Mouse (Mus musculus) ZHBTc4 (cell line): ENCODE measurements around the gene Ddx50.
"Not testable (repeated sequence)": the region's sequence is repeated elsewhere in the genome, so short reads cannot be mapped to it uniquely, and the experiment has no call there.

Experiments used
- DNase-seq: peaks from one replicate; pipeline ENCODE4 v3.0.0-alpha.2; 2011; ENCODE audit warnings: low read depth, low spot score

Ddx50 gene

DNA sequence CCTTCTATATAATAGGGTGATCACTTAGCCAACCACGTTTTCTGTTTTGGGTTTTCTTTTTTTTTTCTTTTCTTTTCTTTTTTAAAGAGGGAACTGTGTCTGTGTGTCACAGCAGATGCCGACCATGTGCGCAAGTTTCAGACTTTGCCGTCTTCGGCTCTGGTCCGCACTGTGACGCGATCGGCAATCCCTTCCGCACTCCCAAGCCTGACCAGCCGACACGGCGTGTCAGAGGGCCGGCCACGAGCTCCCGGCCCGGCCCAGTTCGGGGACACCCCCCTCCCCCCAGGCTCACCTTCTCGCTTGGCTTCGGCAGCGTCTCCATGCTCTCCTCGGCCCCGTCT, 49.2 kb downstream of the Ddx50 start:
- DNase-seq = no peak

DNA sequence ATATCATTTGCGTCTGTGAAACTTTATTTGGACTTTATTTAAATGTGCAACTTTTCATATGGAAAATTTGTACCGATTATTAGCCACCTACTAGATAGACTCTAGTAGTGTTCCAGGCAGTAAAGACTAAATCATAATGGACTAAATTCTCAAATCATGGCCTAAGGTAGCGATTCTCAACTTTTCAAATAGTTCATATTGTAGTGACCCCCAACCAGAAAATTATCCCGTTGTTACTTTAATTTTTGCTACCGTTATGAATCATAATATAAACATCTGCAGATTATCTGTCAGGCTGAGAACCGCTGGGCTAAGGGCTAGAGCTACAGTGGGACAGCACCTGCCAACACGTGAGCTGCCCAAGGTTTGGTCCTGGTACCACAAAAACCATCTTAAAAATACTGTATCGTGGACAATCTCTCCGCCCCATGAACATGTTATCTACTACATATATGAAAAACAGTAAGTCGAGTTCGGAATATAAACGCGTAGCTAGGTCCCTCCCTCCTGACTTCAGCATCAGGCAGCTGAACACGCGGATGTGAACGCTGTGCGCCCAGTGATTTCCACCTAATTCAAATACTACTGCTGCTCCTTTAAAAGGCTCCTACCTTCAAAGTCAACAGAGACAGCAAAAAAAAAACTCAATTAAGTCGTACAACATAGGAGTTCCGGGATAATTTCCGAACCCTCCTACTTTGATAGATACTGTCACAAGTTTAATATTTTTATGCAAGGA, 49.8 kb downstream of the Ddx50 start:
- peak; percentile 29 for DNase-seq

DNA sequence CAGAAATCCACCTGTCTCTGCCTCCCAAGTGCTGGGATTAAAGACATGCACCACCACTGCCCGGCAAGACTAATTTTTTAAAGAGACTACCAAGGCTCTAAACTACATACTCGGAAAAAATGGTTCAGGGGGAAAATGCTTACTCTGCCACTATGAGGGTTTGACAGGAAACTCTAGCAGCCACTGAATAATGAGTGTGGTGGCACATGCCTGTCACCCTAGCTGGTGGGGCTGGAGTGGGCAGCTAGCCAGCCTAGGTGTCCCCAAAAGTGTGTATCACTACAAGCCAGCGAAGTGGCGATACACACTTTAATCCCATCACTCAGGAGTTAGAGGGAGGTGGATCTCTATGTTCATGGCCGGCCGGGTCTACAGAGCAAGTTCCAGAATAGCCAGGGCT, 51.0 kb downstream of the Ddx50 start:
- no peak for DNase-seq

DNA sequence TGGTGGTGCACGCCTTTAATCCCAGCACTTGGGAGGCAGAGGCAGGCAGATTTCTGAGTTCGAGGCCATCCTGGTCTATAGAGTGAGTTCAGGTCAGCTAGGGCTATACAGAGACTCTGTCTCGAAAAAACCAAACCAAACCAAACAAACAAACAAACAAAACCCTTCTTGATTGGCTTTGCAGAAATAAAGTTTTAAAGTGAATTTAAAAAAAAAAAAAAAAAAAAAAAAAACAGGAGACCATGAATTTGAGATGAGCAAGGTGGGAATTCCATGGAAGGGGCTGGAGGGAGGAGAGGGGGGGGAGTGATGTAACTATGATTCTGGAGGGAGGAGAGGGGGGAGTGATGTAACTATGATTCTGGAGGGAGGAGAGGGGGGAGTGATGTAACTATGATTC, 51.7 kb downstream of the Ddx50 start:
- DNase-seq = not testable (repeated sequence)

DNA sequence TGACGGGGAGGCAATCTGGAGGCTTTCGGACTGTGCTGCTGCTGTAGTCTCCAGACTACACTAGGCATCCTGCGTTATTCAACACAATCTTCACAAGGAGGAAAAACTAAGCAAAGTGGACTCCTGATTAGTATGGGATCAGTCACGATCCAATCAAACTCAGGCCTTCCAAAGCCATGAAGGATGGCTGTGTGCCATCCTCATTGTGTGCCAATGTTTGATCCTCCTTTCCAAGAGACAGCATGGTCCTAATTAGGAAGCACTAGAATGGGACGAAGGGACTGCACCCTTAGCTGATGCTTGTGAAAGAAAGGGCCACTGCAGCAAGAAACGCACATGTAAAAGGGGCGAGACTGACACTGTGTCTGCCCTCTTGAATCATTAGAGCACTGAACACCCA, 58.5 kb downstream of the Ddx50 start:
- DNase-seq = no peak

DNA sequence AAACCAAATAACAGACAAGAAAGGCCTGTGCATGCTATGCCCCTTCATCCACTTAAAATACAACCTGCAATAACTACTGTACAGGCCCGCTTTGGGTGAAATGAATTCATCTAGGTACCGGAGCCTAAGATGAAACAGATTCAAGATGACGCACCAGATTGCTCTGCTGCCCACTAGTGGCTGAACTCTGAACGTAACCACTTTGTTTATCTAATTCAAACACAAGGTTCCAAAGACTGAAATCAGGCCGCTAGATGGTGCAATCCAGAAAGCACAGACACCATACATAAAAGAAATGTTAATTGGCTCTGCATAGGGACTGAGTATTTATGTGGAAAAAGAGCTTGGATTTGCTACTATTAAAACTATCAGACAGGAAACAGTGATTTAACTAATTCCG, 60.8 kb downstream of the Ddx50 start:
- peak; percentile 95 for DNase-seq

DNA sequence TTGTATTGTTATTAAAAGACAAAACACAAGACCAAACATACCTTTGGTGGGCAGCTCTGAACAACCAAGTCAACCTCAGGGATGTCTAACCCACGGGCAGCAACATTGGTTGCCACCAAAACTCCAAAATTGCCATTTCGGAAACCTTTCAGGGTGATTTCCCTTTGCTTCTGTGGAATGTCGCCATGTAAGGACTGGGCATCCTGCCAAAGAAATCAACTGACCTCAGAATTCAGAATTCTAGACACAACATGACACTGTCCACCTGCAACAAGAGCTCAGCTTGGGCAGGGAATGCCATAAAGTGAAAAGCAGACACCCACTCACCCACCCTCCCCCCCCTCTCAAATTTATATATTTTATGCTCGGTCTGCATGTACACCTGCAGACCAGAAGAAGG, 62.4 kb downstream of the Ddx50 start:
- DNase-seq = no peak

DNA sequence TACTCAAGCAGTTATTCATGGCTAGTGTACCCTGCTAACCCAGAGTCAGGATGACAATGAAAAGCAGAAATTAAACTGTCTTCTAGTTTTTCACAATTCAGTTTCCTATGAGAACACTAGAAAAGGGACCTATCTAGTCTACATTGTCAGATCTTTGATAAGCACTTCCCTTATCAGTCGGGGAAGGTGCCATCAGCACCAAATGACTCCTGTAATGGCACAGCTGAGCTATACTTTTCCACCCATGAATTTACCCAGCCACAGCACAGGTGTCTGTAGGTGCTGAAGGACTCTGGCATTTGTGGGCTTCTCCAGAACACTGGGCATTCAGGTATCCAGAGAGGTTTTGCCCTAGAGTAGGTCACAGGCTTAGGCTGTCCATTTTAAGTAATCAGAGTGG, 67.8 kb downstream of the Ddx50 start:
- no peak for DNase-seq

DNA sequence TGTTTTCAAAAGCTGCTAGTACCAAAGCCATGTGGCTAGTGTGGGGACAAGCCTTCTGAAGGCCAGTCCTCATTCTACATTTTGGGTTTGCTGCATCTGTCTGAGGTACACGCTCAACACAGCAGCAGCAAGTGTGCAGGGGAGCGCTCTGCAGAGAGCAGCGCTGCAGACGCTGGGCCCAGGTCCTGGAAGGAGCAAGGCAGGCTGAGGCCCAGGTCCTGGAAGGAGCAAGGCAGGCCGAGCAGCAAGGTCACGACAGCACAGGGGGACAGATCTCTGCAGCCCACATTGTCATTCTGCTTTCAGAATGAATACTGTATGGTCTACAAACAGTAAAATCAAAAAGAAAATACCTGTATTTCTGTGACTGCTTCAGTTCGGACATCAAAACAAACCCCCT, 68.3 kb downstream of the Ddx50 start:
- peak; percentile 26 for DNase-seq

DNA sequence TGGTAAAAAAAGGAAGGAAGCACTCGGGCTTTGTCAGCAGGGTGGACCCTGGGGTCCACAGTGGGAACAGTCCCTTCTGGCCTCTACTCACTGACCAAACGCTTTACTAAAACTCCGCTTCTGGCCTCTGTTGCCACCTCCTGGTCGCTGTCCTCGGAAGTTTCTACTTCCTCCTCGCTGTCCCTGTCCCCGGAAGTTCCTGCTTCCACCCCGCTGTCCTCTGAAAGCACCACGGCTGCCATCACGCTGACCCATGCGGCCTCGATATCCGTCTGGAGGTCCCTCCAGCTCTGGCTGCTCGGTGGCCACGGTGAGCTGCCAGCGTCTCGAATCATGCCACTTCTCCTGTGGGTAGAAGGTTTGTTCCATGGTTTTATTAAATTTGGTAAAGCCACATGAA, 68.8 kb downstream of the Ddx50 start:
- no peak for DNase-seq

DNA sequence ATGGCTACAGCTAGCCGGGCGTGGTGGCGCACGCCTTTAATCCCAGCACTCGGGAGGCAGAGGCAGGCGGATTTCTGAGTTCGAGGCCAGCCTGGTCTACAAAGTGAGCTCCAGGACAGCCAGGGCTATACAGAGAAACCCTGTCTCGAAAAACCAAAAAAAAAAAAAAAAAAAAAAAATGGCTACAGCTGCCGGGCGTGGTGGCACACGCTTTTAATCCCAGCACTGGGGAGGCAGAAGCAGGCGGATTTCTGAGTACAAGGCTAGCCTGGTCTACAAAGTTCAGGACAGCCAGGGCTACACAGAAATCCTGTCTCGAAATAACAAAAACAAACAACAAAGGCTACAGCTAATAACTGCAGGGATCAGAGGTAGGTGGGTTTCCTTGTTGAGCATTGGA, 71.9 kb downstream of the Ddx50 start:
- not testable (repeated sequence) for DNase-seq

DNA sequence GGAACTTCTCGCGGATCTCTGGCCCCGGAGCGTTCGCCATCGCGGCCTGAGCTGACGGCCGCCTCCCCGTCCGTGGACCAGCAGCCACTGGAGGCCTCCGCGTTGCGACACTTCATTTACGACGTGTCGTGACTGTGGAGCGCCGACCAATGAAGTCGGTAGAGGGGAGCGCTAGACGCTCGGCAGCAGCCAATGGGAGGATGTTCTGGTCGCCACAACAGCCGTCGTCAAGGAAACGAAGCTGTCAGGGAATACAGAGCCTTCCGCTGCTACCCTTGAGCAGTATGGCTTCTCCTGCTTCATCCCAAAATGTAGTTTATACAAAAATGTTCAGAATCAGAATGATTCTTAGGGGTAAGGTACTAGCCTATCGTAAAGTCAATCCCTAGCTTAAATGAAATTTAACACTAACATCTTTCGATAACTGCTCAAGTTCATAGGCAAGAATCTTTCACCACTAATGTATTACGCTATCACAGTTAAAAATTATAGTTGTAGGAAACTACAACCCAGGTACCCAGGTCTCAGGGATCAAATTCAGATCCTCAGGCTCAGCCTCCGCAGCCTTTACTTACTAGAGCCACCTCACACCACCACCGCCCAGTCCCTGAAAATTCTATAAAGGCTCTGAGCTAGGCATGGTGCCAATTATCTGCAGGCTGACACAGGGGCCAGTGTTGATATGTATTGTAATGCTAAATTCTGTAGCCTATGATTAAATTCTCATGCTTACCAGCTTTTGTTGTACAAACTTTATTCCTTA, 72.5 kb downstream of the Ddx50 start, which contains the start of gene Kif1bp:
Kif1bp (minus strand) TSS at position 120 of the 763 bp plus-strand sequence.
- peak; percentile 99 for DNase-seq

DNA sequence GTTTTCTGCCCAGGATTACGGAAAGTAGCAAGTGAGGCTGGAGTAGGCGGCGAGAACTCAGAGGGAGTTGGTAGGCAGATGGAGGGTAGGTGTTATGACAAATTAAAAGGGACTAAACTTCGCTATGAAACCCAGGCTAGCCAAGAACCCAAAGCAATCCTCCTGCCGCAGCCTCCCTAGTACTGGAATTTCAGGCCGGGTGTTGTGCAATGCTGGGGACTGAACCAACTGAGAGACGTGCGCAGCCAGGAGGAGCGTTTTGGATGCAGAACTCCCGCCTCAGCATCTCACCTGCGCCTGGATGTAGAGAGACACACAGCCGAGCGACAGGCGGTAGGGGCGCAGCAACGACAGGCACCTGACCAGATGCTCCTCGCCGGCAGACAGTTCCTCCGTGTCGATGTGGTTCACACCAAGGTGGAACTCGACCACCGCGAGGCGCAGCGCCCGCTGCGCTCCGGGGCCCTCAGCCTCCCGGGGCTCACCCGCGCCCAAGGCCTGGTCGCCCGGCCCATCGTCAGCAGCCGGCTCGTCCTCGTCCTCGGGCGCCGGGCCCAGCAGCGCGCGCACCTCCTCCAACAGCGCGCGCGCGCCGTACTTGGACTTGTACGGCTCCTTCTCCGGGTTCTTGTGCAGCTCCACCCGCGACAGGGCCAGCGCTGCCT, 73.2 kb downstream of the Ddx50 start:
- DNase-seq = peak; percentile 70

DNA sequence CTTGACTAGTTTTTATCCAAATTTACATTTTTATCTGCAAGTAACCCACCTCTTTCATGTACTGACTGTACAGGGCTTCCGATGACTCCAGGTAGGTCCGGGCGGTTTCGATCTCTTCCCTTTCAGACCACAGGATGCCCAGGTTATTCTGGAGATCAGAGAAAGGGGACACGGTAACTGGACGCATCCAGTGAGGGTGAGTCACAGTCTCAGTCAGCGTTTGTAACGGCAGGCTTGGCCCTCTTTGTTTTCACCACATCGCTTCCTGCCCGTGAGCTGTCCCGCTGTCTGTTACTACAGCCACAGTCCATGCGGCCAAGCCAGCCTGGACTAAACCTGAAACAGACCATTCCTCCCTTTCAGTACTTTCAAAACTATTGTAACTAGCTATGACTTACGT, 76.0 kb downstream of the Ddx50 start:
- no peak for DNase-seq

DNA sequence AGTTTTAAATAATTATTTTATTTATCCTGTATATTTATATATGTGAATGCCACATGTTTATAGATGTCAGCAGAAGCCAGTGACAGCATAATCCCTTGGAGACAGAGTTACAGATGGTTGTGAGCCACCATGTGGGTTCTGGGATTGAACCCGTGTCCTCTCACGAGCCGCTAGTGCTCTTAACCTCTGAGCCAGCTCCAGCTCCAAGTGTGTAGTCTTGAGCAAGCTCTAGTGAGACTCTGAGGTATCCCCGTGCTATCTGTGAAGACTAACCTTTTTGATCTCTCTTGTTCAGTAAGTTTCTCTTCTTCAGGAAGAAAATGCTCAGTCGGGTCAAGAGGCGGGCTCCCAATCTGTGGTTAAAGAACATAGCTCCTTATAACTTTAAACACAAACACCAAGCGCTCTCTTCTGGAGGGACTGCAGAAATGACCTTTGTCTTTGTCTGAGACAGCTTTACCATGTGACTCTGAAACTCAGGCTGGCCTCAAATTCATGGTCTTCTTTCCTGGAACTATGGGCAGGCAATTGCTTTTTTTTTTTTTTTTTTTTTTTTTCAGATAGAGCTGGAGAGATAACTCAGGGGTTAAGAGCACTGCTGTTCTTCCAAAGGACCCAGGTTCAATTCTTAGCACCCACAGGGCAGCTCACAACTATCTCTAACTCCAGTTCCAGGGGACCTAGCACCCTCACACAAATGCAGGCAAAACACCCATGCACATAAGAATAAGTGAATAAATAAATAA, 80.7 kb downstream of the Ddx50 start:
- DNase-seq = no peak

DNA sequence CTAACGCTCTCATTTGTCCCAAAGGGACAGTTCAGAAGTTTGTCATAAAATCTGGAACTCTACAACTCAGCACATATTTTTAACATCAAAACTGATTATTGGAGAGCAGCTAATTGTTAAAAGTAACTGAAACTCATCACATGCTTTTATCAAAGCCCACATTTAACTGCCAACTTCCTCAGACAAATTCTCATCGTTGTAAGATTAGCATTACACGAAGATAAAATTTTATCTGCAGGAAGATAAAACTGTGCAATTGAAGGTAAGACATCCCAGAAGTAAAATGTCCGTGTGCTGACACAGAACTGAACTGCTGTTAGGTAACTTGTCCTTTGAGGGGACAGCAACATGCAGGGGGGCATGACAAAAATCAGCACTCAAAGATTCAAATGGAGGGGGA, 82.2 kb downstream of the Ddx50 start:
- DNase-seq = no peak
